Mouse (Mus musculus) cerebellum, adult 9-11 months (tissue): ENCODE measurements at regions not wholly inside any gene's neighbourhood (a gene's known extent, or its start where the extent isn't known, plus 50 kb on each side); places are given as distances from the start of the nearest gene placed in this dataset.
A peak's percentile ranks its signal among the peaks of the same experiment; 100 is the strongest.

Experiments
- DNase-seq: peaks from one replicate; pipeline ENCODE4 v3.0.0; 2022

- no peak for DNase-seq
These were observed 158.9 kb downstream of the Ly86 start for GRCm38 (mm10) chr13:37503898-37504297.

- DNase-seq, result no peak
These were observed 159.4 kb downstream of the Ly86 start for GRCm38 (mm10) chr13:37504373-37504772.

GRCm38 (mm10) chr13:37505617-37506016 lies 160.6 kb downstream of the Ly86 start:
- no peak for DNase-seq

DNA sequence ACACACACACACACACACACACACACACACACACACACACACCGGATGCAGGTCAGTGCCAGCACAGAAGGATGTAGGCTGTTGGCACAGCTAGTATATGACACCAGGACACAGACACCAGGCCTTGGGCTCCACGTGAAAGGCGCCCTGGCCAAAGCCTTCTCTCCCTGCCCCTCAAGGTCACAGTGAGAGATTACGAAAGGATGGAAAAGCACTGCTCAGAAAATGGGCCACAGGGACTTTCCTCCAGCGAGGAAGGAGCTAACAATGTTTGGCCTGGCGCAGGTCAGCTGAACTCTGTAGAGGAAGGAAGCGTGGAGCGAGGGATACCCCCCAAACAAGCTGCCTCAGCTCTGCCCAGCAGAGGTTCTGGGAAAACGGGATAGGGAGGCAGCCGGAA lies 161.0 kb downstream of the Ly86 start:
- DNase-seq, result no peak

- no peak for DNase-seq
These were observed 161.7 kb downstream of the Ly86 start for GRCm38 (mm10) chr13:37506701-37507100.

GRCm38 (mm10) chr13:37507146-37507545 lies 162.1 kb downstream of the Ly86 start:
- no peak for DNase-seq

- DNase-seq, result no peak
These were observed 163.7 kb downstream of the Ly86 start for GRCm38 (mm10) chr13:37508385-37509351.

GRCm38 (mm10) chr13:37509352-37509851 lies 164.4 kb downstream of the Ly86 start:
- no peak for DNase-seq

- no peak for DNase-seq
These were observed 165.5 kb downstream of the Ly86 start for GRCm38 (mm10) chr13:37510511-37510910.

DNA sequence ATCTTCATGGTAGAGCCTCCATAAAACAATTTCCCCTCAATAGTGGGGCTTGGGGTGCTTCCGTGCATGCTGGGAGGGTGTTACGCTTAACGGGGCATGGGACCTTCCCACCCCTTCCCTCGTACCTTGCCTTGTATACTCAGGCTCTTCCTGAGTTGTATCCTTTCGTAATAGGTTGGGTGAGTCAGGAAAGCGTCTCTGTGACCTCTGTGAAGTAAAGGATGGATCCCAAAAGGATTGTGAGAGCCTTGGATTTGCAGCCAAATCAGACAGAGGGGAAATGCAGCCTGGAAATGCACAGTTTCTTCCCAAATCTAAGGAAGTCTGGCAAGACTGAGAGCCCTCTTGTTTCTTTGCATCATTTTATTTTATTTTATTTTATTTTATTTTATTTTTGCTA lies 166.0 kb downstream of the Ly86 start:
- no peak for DNase-seq

DNA sequence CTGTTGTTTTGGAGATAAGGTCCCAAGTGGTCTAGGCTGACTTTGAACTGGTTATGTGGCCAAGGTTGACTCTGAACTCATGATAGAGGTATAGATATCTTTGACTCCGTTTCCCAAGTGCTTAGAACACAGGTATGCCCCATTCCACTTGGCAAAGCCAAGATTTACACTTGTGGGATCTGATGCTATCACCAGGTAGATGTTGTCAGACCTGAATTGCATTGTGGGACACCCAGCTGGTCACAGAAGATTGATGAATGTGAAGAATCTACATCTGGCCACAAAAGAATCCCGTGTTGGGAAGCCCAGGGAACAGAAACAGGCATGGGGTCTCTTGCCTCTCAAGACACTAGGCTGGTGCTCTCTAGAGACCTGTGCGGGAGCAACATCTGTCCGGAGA lies 166.4 kb downstream of the Ly86 start:
- DNase-seq, result no peak

GRCm38 (mm10) chr13:37512781-37513180 lies 167.8 kb downstream of the Ly86 start:
- DNase-seq, result no peak

GRCm38 (mm10) chr13:37513206-37513904 lies 168.3 kb downstream of the Ly86 start:
- no peak for DNase-seq

- peak; percentile 40 for DNase-seq
These were observed 169.0 kb downstream of the Ly86 start for GRCm38 (mm10) chr13:37513905-37514607.

- DNase-seq, result no peak
These were observed 169.8 kb downstream of the Ly86 start for GRCm38 (mm10) chr13:37514641-37515305.

GRCm38 (mm10) chr13:37517055-37517807 lies 172.2 kb downstream of the Ly86 start:
- DNase-seq, result no peak

- no peak for DNase-seq
These were observed 174.9 kb downstream of the Ly86 start for GRCm38 (mm10) chr13:37519948-37520347.

DNA sequence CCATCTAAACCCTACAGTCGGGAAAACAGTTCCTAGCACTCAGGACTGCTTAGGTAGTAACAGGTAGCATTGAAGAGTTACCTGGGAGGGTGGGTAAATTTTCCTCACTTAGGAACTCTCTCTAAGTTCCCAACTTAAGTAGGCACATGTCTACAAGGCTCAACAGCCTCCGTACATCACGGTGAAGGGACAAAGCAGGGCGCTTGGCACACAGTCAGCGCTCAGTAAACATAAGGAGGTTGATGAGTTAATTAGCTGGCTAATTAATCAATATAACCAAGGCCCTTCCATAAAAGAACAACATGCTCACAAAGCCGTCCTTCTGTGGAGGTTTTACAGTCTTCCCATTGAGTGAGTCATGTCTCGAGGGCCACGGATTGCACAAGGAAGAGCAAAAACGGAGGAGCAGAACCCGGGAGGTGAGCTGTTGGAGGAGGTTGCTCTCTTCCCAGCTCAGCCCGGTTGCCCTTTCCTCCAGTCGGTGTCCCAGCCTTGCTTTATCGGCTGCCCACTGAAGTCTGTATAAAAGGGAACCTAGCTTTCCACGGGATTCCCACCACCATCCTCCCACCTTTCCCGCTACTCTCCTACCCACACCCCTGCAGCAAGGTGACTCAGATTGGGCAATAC lies 180.2 kb downstream of the Ly86 start:
- DNase-seq, result no peak

GRCm38 (mm10) chr13:37526102-37526501 lies 181.1 kb downstream of the Ly86 start:
- no peak for DNase-seq

- no peak for DNase-seq
These were observed 183.4 kb downstream of the Ly86 start for GRCm38 (mm10) chr13:37528380-37528779.

DNA sequence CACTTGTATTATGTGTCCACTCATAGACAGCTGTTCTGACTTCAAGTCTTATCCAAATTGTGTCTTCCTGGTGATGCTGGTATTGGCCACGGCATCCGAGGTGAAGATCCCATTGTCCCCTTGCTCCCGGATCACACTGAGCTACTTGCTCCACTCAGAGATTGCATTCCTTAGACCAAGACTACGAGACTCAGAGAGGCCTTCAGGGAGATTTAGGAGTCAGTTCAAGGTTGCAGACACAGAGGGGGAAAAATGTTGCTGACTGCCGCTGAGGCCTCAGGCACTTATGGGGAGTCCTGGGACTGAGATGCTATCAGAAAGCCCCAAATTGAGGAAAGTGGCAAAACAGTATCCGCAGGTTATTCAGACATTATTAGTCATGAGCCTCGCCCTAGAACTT lies 183.9 kb downstream of the Ly86 start:
- no peak for DNase-seq
